Mouse (Mus musculus) small intestine, adult 2 months (tissue): ENCODE measurements around the gene 1700016H13Rik.

Source experiments
- CTCF ChIP-seq: fragments of 200-500 bp; IDR thresholded peaks from 2 replicates; pipeline ENCODE4 v1.5.1; 2012; ENCODE audit warnings: low read depth, mild to moderate bottlenecking, control low read depth, inconsistent platforms, low read length, moderate library complexity, mixed read lengths; ENCODE audit not compliant: insufficient replicate concordance, insufficient read length; ENCODE audit errors: extremely low read depth
- POLR2A ChIP-seq: fragments of 200-500 bp; IDR thresholded peaks from 2 replicates; pipeline ENCODE4 v1.6.1; 2012; ENCODE audit warnings: low read depth, mild to moderate bottlenecking, control low read depth, inconsistent platforms, low read length, moderate library complexity

- TF ChIP-seq CTCF (no peak), POLR2A (no peak)
Observed at GRCm38 (mm10) chr5:103654780-103655179, 1.0 kb downstream of the 1700016H13Rik start.
